Mouse (Mus musculus): ENCODE data around the gene Gtf2a1.

GRCm38 (mm10) chr12:91534514-91534913 lies 55.8 kb downstream of the Gtf2a1 start:
- TF ChIP-seq POLR2A (IDR thresholded peaks at IDR 0.05; ENCODE audit: extremely low read depth, insufficient read depth, low read length) = no peak
- no peak for TF ChIP-seq CTCF (IDR thresholded peaks at IDR 0.05; ENCODE audit: low read depth, low read length)
